Mouse (Mus musculus) erythroblast, embryonic 14.5 days (primary cell): Measurements from ENCODE around the gene Mark1. TPM values are rescaled to one million over a fixed set of nuclear protein-coding genes. Genes with fewer than 3 reads are reported as not detected.

Experiments
- H3K27me3 ChIP-seq: 2 replicates; pipeline ENCODE4 v1.6.1; 2012; ENCODE audit warnings: inconsistent platforms; ENCODE audit not compliant: control insufficient read depth
- H3K36me3 ChIP-seq: 2 replicates; pipeline ENCODE4 v1.6.1; 2012; ENCODE audit warnings: mild to moderate bottlenecking, inconsistent platforms; ENCODE audit not compliant: control insufficient read depth
- H3K4me1 ChIP-seq: 2 replicates; pipeline ENCODE4 v1.6.1; 2012; ENCODE audit warnings: inconsistent platforms; ENCODE audit not compliant: control insufficient read depth
- H3K4me3 ChIP-seq: replicated peaks from 2 replicates; pipeline ENCODE3; 2012; ENCODE audit warnings: moderate library complexity, mild to moderate bottlenecking, inconsistent platforms
- H3K9me3 ChIP-seq: 2 replicates; pipeline ENCODE4 v1.6.1; 2012; ENCODE audit warnings: low read length, inconsistent platforms, mixed read lengths; ENCODE audit not compliant: control insufficient read depth
- GATA1 ChIP-seq: IDR thresholded peaks from 2 replicates; pipeline ENCODE4 v1.6.1; 2012; ENCODE audit warnings: low read length, inconsistent platforms, mixed read lengths
- TAL1 ChIP-seq: IDR thresholded peaks from 3 replicates; pipeline ENCODE4 v1.6.1; 2012; ENCODE audit warnings: low read length, inconsistent platforms, mixed read lengths
- polyA plus RNA-seq: library from polyadenylated mRNA; stranded (reverse); fragments of >175 nt; gene quantifications from 2 replicates; pipeline ENCODE4 v1.2.3, GENCODE M21; 2012

The Mark1 gene
- polyA plus RNA-seq, 1 experiment: not detected

GRCm38 (mm10) chr1:184911861-184912260 lies 87.5 kb downstream of the Mark1 start:
- H3K27me3 ChIP-seq: no peaks in the 10 kb centered on the region
- TF ChIP-seq TAL1 (no peak), GATA1 (no peak)
- H3K4me1 ChIP-seq: no peaks in the 10 kb centered on the region
- no peaks in the 10 kb centered on the region for H3K9me3 ChIP-seq
- no peaks in the 10 kb centered on the region for H3K36me3 ChIP-seq
- no peak overlapping the region for H3K4me3 ChIP-seq

DNA sequence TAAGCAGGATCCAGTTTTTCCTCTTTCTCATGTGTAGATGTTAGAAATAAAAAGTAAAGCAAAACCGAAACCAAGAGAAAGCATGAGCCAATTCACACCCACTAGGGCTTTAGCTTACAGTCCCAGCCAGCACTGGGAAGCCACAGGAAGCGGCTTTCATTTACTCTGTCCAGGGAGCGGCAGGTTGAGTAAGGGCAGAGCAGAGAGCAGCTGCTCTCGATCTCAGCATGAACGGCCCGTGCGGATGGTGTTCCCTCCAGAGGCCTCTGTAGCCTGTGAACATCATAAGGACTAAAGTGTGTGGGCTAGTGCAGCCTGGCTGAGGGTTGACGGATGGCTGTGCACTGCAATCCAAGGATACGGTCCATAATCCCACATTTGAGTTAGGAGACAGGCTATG lies 90.8 kb downstream of the Mark1 start:
- no peaks in the 10 kb centered on the region for H3K36me3 ChIP-seq
- TF ChIP-seq TAL1 (no peak), GATA1 (no peak)
- H3K4me3 ChIP-seq: no peak overlapping the region
- no peaks in the 10 kb centered on the region for H3K4me1 ChIP-seq
- no peaks in the 10 kb centered on the region for H3K27me3 ChIP-seq
- no peaks in the 10 kb centered on the region for H3K9me3 ChIP-seq

DNA sequence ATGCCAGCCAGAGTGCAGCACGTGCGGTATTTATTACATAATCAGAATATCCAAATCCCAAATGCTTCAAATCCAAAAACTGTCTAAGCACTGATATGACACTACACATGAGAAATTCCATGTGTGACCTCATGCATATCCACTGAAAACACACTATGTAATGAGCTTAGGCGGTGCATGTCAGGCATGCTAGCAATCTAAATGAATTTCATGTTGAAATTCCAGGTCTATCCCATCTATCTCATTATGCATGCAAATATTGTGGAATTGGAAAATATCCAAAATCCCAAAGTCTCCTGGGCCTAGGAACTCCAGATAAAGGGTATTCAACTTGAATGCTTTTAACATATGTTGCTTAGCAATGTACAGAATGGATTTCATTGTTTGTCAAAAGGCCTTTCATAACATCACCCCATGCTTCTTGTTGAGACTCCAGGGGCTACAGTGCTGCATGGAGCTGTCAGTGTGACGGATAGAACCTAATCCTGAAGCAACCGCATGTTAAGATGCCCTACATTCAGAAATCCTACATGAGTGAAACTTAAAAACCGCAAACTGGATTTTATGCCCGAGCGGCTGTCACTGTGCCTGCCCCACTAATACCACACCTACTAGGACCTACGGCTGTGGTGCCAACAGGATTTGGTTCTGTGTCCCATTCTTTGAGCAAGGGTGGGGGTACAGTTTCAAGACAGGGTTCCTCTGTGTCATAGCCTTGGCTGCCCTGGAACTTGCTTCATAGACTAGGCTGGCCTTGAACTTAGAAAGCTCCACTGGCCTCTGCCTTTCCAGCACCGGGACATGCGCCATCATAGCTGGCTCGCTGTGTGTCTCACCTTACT lies 93.2 kb downstream of the Mark1 start:
- H3K27me3 ChIP-seq: peaks cover 2% of the 10 kb centered on the region; the same call in 1 of the 2 replicates
- no peaks in the 10 kb centered on the region for H3K9me3 ChIP-seq
- H3K36me3 ChIP-seq: no peaks in the 10 kb centered on the region
- no peak overlapping the region for H3K4me3 ChIP-seq
- no peak for TF ChIP-seq GATA1
- TF ChIP-seq TAL1: no peak
- no peaks in the 10 kb centered on the region for H3K4me1 ChIP-seq

GRCm38 (mm10) chr1:184905371-184905770 lies 94.0 kb downstream of the Mark1 start:
- TF ChIP-seq TAL1 (no peak), GATA1 (no peak)
- H3K36me3 ChIP-seq: no peaks in the 10 kb centered on the region
- no peak overlapping the region for H3K4me3 ChIP-seq
- H3K9me3 ChIP-seq: no peaks in the 10 kb centered on the region
- peaks cover 2% of the 10 kb centered on the region; the same call in 1 of the 2 replicates for H3K27me3 ChIP-seq
- H3K4me1 ChIP-seq: no peaks in the 10 kb centered on the region

- Histone ChIP-seq H3K9me3 (no peaks in the 10 kb centered on the region), H3K36me3 (no peaks in the 10 kb centered on the region), H3K4me3 (no peak overlapping the region), H3K4me1 (no peaks in the 10 kb centered on the region), H3K27me3 (peaks cover 2% of the 10 kb centered on the region; the same call in 1 of the 2 replicates)
- no peak for TF ChIP-seq TAL1
- no peak for TF ChIP-seq GATA1
Observed at GRCm38 (mm10) chr1:184903697-184904096, 95.7 kb downstream of the Mark1 start.

GRCm38 (mm10) chr1:184902886-184903285 lies 96.5 kb downstream of the Mark1 start:
- Histone ChIP-seq H3K36me3 (no peaks in the 10 kb centered on the region), H3K4me3 (no peak overlapping the region), H3K9me3 (no peaks in the 10 kb centered on the region), H3K27me3 (peaks cover 2% of the 10 kb centered on the region; the same call in 1 of the 2 replicates), H3K4me1 (no peaks in the 10 kb centered on the region)
- no peak for TF ChIP-seq GATA1
- TF ChIP-seq TAL1: no peak

DNA sequence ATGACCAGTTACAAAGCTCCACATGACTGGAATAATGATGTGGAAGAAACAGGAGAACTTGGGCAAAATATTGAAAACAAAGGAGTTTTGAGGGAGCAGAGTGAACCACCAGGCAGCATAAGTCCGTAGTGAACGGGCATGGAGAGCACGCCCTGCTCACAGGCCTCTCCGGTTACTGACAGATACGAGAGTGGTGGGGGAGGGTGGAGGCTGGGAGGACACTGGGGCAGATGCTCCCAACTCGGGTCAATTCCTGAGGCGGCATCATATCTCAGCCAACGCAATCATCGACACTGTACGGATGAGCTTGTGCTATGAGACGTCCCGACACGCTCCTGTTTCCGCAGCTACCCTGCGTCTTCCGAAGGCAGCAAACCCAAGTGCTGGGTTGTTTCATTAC lies 102.0 kb downstream of the Mark1 start:
- Histone ChIP-seq H3K27me3 (no peaks in the 10 kb centered on the region), H3K4me3 (no peak overlapping the region), H3K9me3 (no peaks in the 10 kb centered on the region), H3K36me3 (no peaks in the 10 kb centered on the region), H3K4me1 (no peaks in the 10 kb centered on the region)
- TF ChIP-seq TAL1 (no peak), GATA1 (no peak)

DNA sequence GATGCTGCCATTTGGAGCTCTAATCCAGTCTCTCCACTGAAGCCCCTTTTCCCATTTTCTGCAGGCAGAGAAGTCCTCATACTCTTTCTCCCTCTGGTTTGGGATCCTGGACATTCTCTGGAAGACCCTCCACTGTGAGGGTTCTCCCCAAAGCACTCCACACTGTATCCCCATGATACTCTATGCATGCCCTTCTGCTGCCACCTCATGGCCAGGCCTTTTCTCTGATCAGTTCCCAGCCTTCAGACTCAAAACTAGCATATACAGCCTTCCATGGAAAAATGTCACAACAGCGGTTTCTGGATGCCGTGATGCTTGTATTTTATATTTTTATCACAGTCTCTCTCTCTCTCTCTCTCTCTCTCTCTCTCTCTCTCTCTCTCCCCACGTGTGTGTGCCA lies 107.4 kb downstream of the Mark1 start:
- H3K27me3 ChIP-seq: no peaks in the 10 kb centered on the region
- H3K4me1 ChIP-seq: no peaks in the 10 kb centered on the region
- H3K4me3 ChIP-seq: no peak overlapping the region
- H3K36me3 ChIP-seq: no peaks in the 10 kb centered on the region
- no peak for TF ChIP-seq TAL1
- no peak for TF ChIP-seq GATA1
- no peaks in the 10 kb centered on the region for H3K9me3 ChIP-seq

GRCm38 (mm10) chr1:184889454-184889853 lies 109.9 kb downstream of the Mark1 start:
- no peaks in the 10 kb centered on the region for H3K27me3 ChIP-seq
- H3K36me3 ChIP-seq: no peaks in the 10 kb centered on the region
- H3K9me3 ChIP-seq: no peaks in the 10 kb centered on the region
- H3K4me3 ChIP-seq: no peak overlapping the region
- H3K4me1 ChIP-seq: no peaks in the 10 kb centered on the region
- TF ChIP-seq TAL1 (no peak), GATA1 (no peak)

GRCm38 (mm10) chr1:184886160-184886559 lies 113.2 kb downstream of the Mark1 start:
- no peaks in the 10 kb centered on the region for H3K4me1 ChIP-seq
- TF ChIP-seq GATA1: no peak
- no peak for TF ChIP-seq TAL1
- H3K27me3 ChIP-seq: peaks cover 31% of the 10 kb centered on the region
- H3K36me3 ChIP-seq: no peaks in the 10 kb centered on the region
- H3K4me3 ChIP-seq: no peak overlapping the region
- no peaks in the 10 kb centered on the region for H3K9me3 ChIP-seq
